Mouse (Mus musculus) limb, embryonic 12.5 days (tissue): Measurements from ENCODE around the gene Gm2897. TPM values are rescaled to one million over a fixed set of nuclear protein-coding genes. Genes with fewer than 3 reads are reported as not detected.
"Not testable (repeated sequence)": the region's sequence is repeated elsewhere in the genome, so short reads cannot be mapped to it uniquely, and the experiment has no call there.

Experiments used
- ATAC-seq: fragments of 200-750 bp; cut with Nextera tagmentation; 2 replicates; pipeline ENCODE4 v1.8.0; 2017; ENCODE audit warnings: low read depth, moderate TSS enrichment; ENCODE audit not compliant: insufficient number of reproducible peaks, insufficient read depth, low FRiP score, low TSS enrichment
- H3K27ac ChIP-seq: fragments of 300-500 bp; sonication (generic); 2 replicates; pipeline ENCODE4 v1.5.1; 2016; ENCODE audit warnings: mild to moderate bottlenecking, moderate library complexity
- H3K27me3 ChIP-seq: fragments of 300-500 bp; sonication (generic); 2 replicates; pipeline ENCODE4 v1.6.1; 2016; ENCODE audit warnings: mild to moderate bottlenecking, moderate library complexity
- H3K36me3 ChIP-seq: fragments of 300-500 bp; sonication (generic); 2 replicates; pipeline ENCODE4 v1.6.1; 2016; ENCODE audit warnings: mild to moderate bottlenecking, moderate library complexity
- H3K4me1 ChIP-seq: fragments of 300-500 bp; sonication (generic); replicated peaks from 2 replicates; pipeline ENCODE4 v1.6.1; 2016
- H3K4me2 ChIP-seq: fragments of 300-500 bp; sonication (generic); 2 replicates; pipeline ENCODE4 v1.6.1; 2016; ENCODE audit warnings: mild to moderate bottlenecking, moderate library complexity
- H3K4me3 ChIP-seq: fragments of 300-500 bp; sonication (generic); replicated peaks from 2 replicates; pipeline ENCODE4 v1.5.1; 2016; ENCODE audit warnings: mild to moderate bottlenecking
- H3K9ac ChIP-seq: fragments of 300-500 bp; sonication (generic); replicated peaks from 2 replicates; pipeline ENCODE4 v1.6.1; 2016; ENCODE audit warnings: mild to moderate bottlenecking, moderate library complexity
- H3K9me3 ChIP-seq: fragments of 300-500 bp; sonication (generic); 2 replicates; pipeline ENCODE4 v1.6.1; 2016; ENCODE audit warnings: mild to moderate bottlenecking, moderate library complexity
- WGBS: fragments of 180-500 bp; shearing (Covaris S2); methylation state at CpG from one replicate; pipeline ENCODE4 v1.1.7; 2016; 5-methylcytosine and 5-hydroxymethylcytosine counted together
- polyA plus RNA-seq: library from polyadenylated mRNA; unstranded; fragments of >200 nt; fragmentation: Nextera tagmentation; extraction: Ambion mirVana; gene quantifications from 2 replicates; pipeline ENCODE4 v1.2.1, GENCODE M21; 2016

Gene Gm2897
- 1.7 and 2.9 TPM in 2 replicates for polyA plus RNA-seq

- H3K27ac ChIP-seq, H3K9me3 ChIP-seq, H3K4me1 ChIP-seq, ATAC-seq, H3K36me3 ChIP-seq, H3K27me3 ChIP-seq: not testable (repeated sequence)
- Histone ChIP-seq H3K4me2 (peak within 1 kb of the TSS; percentile 77), H3K4me3 (peak within 1 kb of the TSS; percentile 50), H3K9ac (peak within 1 kb of the TSS; percentile 57)
- 3% methylated on average over 26 of the region's 40 CpGs for WGBS
Observed at GRCm38 (mm10) chr14:3048727-3049512, at the start of gene Gm2897. Gm2897 (plus strand) TSS chr14:3049285.

GRCm38 (mm10) chr14:3029702-3030101 is 19.4 kb upstream of the Gm2897 start, which contains the start of gene Gm2888:
Gm2888 (plus strand) TSS chr14:3030002.
- H3K4me3 ChIP-seq, ATAC-seq, H3K9ac ChIP-seq, H3K4me2 ChIP-seq, H3K27me3 ChIP-seq, H3K9me3 ChIP-seq, H3K36me3 ChIP-seq, H3K27ac ChIP-seq, H3K4me1 ChIP-seq: not testable (repeated sequence)
- WGBS, result 73% methylated on average over 3 of the region's 3 CpGs

- not testable (repeated sequence) for H3K9me3 ChIP-seq, H3K4me1 ChIP-seq, ATAC-seq, H3K27ac ChIP-seq, H3K27me3 ChIP-seq, H3K36me3 ChIP-seq
- WGBS, result under 1% methylated on average over 20 of the region's 20 CpGs
- Histone ChIP-seq H3K9ac (peak overlapping the region; percentile 57; the same call in 1 of the 2 replicates), H3K4me3 (peak overlapping the region; percentile 50), H3K4me2 (peak overlapping the region; percentile 77)
Observed at GRCm38 (mm10) chr14:3049513-3049800, 372 bp downstream of the Gm2897 start.

GRCm38 (mm10) chr14:3050087-3050486 is 1.0 kb downstream of the Gm2897 start:
- H3K9ac ChIP-seq, ATAC-seq, H3K9me3 ChIP-seq, H3K4me3 ChIP-seq, H3K4me1 ChIP-seq, H3K4me2 ChIP-seq, H3K27ac ChIP-seq, H3K27me3 ChIP-seq, H3K36me3 ChIP-seq: not testable (repeated sequence)
- WGBS, result 3% methylated on average over 5 of the region's 8 CpGs

GRCm38 (mm10) chr14:3116051-3116450 is 67.0 kb downstream of the Gm2897 start:
- H3K27me3 ChIP-seq, H3K4me1 ChIP-seq, H3K27ac ChIP-seq, H3K9ac ChIP-seq, H3K9me3 ChIP-seq, H3K4me2 ChIP-seq, H3K4me3 ChIP-seq, H3K36me3 ChIP-seq, ATAC-seq: not testable (repeated sequence)
- 95% methylated on average over 18 of the region's 25 CpGs for WGBS

Other genes starting within 250 kb of the Gm2897 start
- gene Gm2888, start 19.3 kb upstream of the Gm2897 start, polyA plus RNA-seq, result not detected in 2 replicates
- not detected in 2 replicates for gene Gm10340, start 84.7 kb downstream of the Gm2897 start, polyA plus RNA-seq
- gene Gm5795, start 139.0 kb downstream of the Gm2897 start, polyA plus RNA-seq, result not detected in 2 replicates
- gene D830030K20Rik, start 159.2 kb downstream of the Gm2897 start, polyA plus RNA-seq, result 5.4 and 6.8 TPM in 2 replicates